Mouse (Mus musculus): ENCODE measurements around the gene Nat8f5. TPM values are rescaled to one million over a fixed set of nuclear protein-coding genes. Genes with fewer than 3 reads are reported as not detected.
"Not testable (repeated sequence)": the region's sequence is repeated elsewhere in the genome, so short reads cannot be mapped to it uniquely, and the experiment has no call there.

Gene Nat8f5
- polyA plus RNA-seq, 1 experiment from 2014 or later: 0.26 TPM

DNA sequence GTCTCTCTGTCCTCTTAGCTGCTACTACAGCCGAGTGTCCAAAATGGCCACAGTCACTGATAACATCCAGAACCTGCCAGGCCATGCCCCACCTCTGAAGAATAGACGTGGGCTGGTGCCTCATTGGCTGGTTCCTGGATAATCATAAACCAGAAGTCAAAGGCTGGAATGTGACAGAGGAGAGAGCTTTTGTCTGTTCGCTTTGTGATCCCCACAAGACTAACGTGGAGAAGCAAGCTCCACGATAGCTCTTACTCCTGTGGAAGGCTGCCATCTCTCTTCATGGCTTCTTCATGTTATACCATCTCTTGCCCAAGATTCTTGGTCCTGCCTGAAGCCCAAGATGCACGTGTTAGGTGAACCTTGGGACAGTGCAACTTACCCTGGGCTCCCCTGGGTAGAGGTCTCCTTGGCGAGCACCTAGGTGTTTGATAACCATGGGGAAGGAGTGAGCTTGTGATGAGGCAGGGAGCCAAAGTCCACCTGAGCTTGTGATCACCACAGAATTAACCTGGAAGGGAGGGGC, 11.1 kb upstream of the Nat8f5 start, which contains the start of gene Nat8:
Nat8 (minus strand) TSS at position 287 of the 526 bp plus-strand sequence.
- H3K36me3 ChIP-seq: no peaks in the 10 kb centered on the region
- H3K27me3 ChIP-seq: no peaks in the 10 kb centered on the region
- H3K4me2 ChIP-seq: no peak within 1 kb of the TSS
- H3K9ac ChIP-seq: no peak within 1 kb of the TSS
- H3K9me3 ChIP-seq: no peaks in the 10 kb centered on the region
- H3K27ac ChIP-seq (replicated peaks): no peak within 1 kb of the TSS
- H3K4me3 ChIP-seq: no peak within 1 kb of the TSS
- 73% methylated on average over 7 of the region's 7 CpGs for WGBS
- ATAC-seq (ENCODE audit: low FRiP score, low read depth): no peak
- H3K4me1 ChIP-seq (replicated peaks): no peaks in the 10 kb centered on the region

DNA sequence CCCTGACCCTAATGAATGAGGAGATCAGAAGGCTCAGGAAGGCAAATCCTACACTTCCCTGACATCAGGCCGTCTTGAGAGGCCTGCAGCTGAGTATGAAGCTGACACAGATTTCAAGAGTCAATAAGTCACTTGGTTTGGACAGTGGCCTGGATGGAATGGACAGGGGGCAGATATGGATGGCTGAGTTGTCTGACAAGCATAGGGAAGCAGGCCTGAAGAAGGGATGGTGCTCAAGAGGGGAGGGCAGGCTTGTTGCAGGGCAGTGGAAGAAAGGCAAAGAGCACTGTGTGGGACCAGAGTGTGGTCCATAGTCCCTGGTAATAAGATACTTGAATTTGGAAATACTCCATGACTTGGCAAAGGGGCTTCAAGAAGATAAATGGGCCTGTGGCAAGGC, 8.7 kb upstream of the Nat8f5 start:
- WGBS: 87% methylated on average over 1 of the region's 1 CpGs
- Histone ChIP-seq H3K4me3 (no peak overlapping the region), H3K4me2 (no peak overlapping the region), H3K9ac (no peak overlapping the region), H3K36me3 (no peaks in the 10 kb centered on the region), H3K4me1 (replicated peaks) (no peaks in the 10 kb centered on the region), H3K9me3 (no peaks in the 10 kb centered on the region), H3K27me3 (no peaks in the 10 kb centered on the region), H3K27ac (replicated peaks) (no peak overlapping the region)
- no peak for ATAC-seq (ENCODE audit: low FRiP score, low read depth)

DNA sequence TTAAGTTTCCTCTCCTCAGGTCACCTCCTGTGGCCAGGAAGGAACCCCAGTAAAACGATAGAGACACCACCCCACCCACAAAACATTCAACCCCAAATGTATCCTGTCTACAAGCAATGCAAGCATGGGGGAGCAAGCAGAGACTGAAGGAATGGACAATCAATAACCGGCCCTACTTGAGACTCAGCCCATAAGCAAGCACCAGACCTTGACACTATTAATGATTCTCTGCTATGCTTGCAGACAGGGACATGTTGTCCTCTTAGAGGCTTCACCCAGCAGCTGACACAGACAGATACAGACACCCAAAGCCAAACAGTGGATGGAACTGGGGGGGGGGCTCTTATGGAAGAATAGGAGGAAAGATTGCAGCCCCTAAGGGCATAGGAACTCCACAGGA, 5.1 kb upstream of the Nat8f5 start:
- no peak overlapping the region for H3K4me2 ChIP-seq
- no peaks in the 10 kb centered on the region for H3K9me3 ChIP-seq
- no peaks in the 10 kb centered on the region for H3K4me1 ChIP-seq (replicated peaks)
- H3K9ac ChIP-seq: no peak overlapping the region
- H3K27ac ChIP-seq (replicated peaks): no peak overlapping the region
- H3K36me3 ChIP-seq: no peaks in the 10 kb centered on the region
- H3K27me3 ChIP-seq: no peaks in the 10 kb centered on the region
- WGBS: 89% methylated on average over 2 of the region's 2 CpGs
- ATAC-seq (ENCODE audit: low FRiP score, low read depth): no peak
- no peak overlapping the region for H3K4me3 ChIP-seq

DNA sequence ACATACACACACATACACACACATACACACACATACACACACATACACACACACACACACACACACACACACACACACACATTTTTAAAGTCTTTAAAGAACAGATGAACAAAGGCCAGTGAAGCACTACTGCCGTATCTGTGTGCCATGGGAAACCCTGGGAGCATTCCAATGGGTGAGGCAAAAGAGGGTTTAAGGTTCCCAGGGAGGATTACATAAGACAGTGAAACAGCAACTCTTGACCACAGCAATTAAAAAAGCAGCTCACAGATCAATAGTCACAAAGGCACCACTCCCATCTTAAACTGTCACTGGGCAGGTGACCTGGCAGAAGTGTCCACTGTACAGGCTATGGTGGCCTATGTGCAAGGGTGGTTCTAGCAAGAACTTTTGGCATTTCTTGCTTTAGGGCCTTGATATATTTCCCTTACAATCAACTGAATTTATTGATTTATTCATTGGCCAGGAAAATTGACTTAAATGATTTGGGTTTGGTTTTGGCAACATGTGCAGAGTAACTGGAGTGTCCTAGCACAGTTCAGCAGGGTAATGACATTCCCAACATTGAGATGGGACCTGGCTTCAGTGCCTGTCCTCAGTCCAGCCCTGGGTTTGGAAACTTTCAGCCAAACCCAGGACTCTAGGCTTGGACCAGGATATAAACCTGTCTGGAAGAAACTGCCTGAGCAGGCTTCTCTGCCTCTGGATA, 2.8 kb upstream of the Nat8f5 start:
- no peak overlapping the region for H3K4me3 ChIP-seq
- no peak overlapping the region for H3K9ac ChIP-seq
- no peak overlapping the region for H3K27ac ChIP-seq (replicated peaks)
- no peaks in the 10 kb centered on the region for H3K4me1 ChIP-seq (replicated peaks)
- no peaks in the 10 kb centered on the region for H3K27me3 ChIP-seq
- H3K4me2 ChIP-seq: no peak overlapping the region
- no peak for ATAC-seq (ENCODE audit: low FRiP score, low read depth)
- 88% methylated on average over 1 of the region's 1 CpGs for WGBS
- no peaks in the 10 kb centered on the region for H3K9me3 ChIP-seq
- H3K36me3 ChIP-seq: no peaks in the 10 kb centered on the region

DNA sequence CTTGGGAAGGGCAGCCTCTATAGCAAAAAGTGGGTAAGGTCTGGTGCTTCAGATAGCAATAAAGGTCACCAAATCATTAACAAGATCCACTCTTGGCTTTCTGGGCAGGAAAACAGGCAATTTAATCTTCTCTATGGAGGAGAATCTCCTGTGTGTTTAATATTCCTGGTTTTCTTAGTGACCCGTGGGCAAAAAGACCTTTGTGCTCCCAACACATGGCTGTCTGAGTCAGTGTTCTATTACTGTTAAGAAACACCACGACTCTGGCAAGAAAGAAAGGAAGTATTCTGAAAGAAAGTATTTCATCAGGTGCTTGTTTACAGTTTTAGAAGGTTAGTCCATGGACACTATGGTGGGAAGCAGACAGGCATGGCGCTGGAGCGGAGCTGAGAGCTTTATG, 1.5 kb upstream of the Nat8f5 start:
- H3K4me1 ChIP-seq (replicated peaks): no peaks in the 10 kb centered on the region
- no peaks in the 10 kb centered on the region for H3K27me3 ChIP-seq
- H3K4me3 ChIP-seq: no peak overlapping the region
- H3K9me3 ChIP-seq: no peaks in the 10 kb centered on the region
- no peak overlapping the region for H3K4me2 ChIP-seq
- H3K27ac ChIP-seq (replicated peaks): no peak overlapping the region
- no peaks in the 10 kb centered on the region for H3K36me3 ChIP-seq
- H3K9ac ChIP-seq: no peak overlapping the region
- no peak for ATAC-seq (ENCODE audit: low FRiP score, low read depth)
- 88% methylated on average over 4 of the region's 4 CpGs for WGBS

DNA sequence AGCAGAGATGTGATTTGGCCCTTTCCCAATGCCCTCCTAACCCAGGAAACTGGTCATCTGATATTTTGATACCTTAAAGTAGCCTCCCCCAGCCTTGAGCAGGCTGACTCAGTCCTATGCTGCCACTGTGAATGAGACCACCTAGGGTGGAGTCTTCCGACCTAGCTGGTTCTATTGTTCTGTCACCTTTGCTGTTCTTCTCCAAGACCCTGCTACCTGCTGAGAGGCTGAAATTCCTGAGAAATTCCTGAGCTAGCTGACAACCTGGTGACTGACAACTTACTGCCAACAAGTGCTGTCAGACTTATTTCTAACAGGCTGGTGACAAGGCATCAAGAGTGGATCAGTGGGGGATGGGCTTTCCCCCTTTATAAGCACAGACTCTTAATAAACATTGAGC, 2.4 kb downstream of the Nat8f5 start:
- WGBS: 40% methylated on average over 1 of the region's 1 CpGs

DNA sequence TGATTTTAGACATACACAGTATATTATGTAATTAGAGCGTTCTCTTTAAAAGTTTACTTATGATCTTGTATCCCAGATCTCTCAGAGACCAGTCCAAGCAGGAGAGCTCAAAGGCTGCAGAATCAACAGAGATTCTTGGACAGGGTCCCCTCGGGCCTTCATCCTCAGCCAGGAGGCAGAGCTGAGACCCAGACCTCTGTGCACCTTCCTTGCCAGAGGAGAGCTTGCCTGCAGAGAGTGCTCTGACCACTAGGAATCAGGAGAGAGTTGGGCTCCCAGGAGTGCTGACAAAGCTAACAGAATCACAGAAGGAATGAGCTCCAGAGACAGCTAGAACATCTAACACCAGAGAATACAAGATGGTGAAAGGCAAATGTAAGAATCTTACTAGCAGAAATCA, 7.4 kb downstream of the Nat8f5 start:
- H3K9me3 ChIP-seq: no peaks in the 10 kb centered on the region
- no peaks in the 10 kb centered on the region for H3K36me3 ChIP-seq
- H3K27me3 ChIP-seq: no peaks in the 10 kb centered on the region
- 88% methylated on average over 2 of the region's 2 CpGs for WGBS
- no peaks in the 10 kb centered on the region for H3K4me1 ChIP-seq (replicated peaks)
- no peak overlapping the region for H3K9ac ChIP-seq
- no peak overlapping the region for H3K4me2 ChIP-seq
- H3K4me3 ChIP-seq: no peak overlapping the region
- ATAC-seq (ENCODE audit: low FRiP score, low read depth): no peak
- no peak overlapping the region for H3K27ac ChIP-seq (replicated peaks)

More for the DNA sequence above, 2.4 kb downstream of the Nat8f5 start:
- H3K4me1 ChIP-seq (replicated peaks): no peaks in the 10 kb centered on the region
- no peak overlapping the region for H3K27ac ChIP-seq (replicated peaks)
- ATAC-seq (ENCODE audit: low FRiP score, low read depth): no peak
- no peak overlapping the region for H3K4me2 ChIP-seq
- no peak overlapping the region for H3K4me3 ChIP-seq
- H3K9me3 ChIP-seq: no peaks in the 10 kb centered on the region
- H3K9ac ChIP-seq: no peak overlapping the region
- H3K27me3 ChIP-seq: no peaks in the 10 kb centered on the region
- no peaks in the 10 kb centered on the region for H3K36me3 ChIP-seq

DNA sequence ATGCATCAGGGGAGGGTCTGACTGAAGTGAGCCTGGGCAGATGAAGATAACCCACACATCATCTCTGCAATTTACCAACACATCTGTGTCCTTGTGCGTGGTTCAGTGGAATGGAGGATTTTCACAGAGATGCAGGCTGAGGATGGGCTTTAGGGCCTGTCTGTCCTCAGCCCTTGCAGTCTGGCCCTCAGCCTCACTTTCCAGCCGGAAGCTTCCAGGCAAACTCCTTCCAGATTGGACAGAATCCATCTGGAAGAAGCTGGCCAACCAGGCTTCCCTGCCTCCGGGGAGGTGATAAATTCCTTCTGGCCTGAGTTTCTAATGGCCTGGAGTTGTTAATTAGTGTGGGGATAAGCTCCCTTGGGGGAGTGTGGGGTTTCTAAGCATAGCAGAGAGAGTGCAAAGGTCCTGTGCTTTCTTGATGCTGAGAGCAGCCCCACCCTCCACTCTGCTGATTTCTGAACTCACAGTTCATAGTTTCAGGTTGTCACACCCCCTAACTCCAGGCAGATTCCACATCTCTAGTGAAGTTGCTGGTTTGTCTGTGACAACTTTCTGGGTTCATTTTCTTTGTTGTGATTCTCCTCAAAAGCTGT, 9.7 kb downstream of the Nat8f5 start:
- not testable (repeated sequence) for H3K9ac ChIP-seq; H3K36me3 ChIP-seq; H3K4me2 ChIP-seq; H3K4me1 ChIP-seq (replicated peaks); H3K27ac ChIP-seq (replicated peaks); ATAC-seq (ENCODE audit: low FRiP score, low read depth); H3K4me3 ChIP-seq; H3K27me3 ChIP-seq; H3K9me3 ChIP-seq
- 73% methylated on average over 3 of the region's 3 CpGs for WGBS

DNA sequence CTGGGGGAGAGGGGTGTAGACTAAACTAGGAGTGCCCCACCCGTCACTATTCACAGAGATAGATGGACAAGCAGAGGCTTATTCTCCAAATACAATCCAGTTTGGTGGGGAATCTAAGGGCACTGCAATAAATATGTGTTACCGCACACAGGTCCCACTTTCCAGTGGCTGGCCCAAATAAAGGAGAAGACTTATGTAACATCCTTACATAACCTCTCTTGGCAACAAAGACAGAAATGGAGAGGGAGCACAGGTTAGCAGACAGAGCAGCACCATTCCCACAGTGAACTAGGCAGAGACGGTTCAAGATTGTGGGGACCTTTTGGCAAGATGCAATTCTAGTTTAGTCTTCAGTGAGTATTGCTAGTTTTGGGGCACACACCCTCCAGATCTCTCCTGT, 10.3 kb downstream of the Nat8f5 start:
- ATAC-seq (ENCODE audit: low FRiP score, low read depth); H3K4me1 ChIP-seq (replicated peaks); H3K4me3 ChIP-seq; H3K9me3 ChIP-seq; H3K36me3 ChIP-seq; H3K4me2 ChIP-seq; H3K27ac ChIP-seq (replicated peaks); H3K27me3 ChIP-seq; H3K9ac ChIP-seq: not testable (repeated sequence)
- WGBS: 97% methylated on average over 3 of the region's 3 CpGs

DNA sequence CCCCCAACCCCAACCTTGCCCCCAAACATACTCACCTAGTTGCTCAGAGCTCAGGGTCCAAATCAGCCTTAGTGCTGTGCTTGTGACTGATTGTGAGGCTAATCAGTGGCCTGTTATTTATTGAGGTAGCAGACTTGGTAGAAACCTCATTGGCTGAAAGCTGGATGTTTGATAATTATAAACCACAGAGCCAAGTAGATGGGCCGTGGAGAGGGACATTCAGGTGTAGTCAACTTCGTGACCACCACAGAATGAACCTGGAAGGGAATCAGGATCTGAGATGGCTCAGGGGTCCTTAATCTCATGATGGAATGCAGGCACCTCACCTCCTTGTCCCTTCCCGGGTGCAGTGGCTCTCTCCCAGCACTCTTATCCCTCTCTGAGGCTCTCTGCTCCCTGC, 11.0 kb downstream of the Nat8f5 start:
- not testable (repeated sequence) for H3K4me2 ChIP-seq; H3K4me1 ChIP-seq (replicated peaks); H3K4me3 ChIP-seq; H3K36me3 ChIP-seq; H3K27me3 ChIP-seq; H3K27ac ChIP-seq (replicated peaks); H3K9me3 ChIP-seq; H3K9ac ChIP-seq; ATAC-seq (ENCODE audit: low FRiP score, low read depth)
- WGBS: 87% methylated on average over 3 of the region's 3 CpGs

DNA sequence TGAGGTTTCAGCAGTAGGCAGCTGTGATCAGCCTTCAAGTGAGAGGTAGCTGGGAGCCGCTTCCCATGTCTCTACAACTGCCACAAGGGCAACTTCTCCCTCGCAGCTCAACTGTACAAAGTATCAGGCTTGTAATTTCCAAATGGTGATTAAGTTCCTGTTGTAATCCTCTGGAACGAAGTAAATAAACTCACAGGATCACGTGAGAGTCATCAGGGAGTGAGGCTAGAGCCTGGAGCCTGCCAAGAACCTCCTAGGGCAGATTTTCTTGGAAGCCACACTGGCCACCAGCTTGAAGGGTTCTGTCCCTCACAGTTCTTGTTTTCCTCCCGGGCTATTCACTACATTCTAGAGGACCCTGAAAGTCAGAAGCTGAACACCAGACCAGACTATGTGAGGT, 17.6 kb downstream of the Nat8f5 start:
- ATAC-seq (ENCODE audit: low FRiP score, low read depth); H3K4me2 ChIP-seq; H3K4me1 ChIP-seq (replicated peaks); H3K9ac ChIP-seq; H3K27ac ChIP-seq (replicated peaks); H3K36me3 ChIP-seq; H3K9me3 ChIP-seq; H3K27me3 ChIP-seq; H3K4me3 ChIP-seq: not testable (repeated sequence)
- WGBS: 76% methylated on average over 5 of the region's 5 CpGs
